Comparison of ENCODE assay signal across 28 mouse cellular contexts in the genomic region with DNA sequence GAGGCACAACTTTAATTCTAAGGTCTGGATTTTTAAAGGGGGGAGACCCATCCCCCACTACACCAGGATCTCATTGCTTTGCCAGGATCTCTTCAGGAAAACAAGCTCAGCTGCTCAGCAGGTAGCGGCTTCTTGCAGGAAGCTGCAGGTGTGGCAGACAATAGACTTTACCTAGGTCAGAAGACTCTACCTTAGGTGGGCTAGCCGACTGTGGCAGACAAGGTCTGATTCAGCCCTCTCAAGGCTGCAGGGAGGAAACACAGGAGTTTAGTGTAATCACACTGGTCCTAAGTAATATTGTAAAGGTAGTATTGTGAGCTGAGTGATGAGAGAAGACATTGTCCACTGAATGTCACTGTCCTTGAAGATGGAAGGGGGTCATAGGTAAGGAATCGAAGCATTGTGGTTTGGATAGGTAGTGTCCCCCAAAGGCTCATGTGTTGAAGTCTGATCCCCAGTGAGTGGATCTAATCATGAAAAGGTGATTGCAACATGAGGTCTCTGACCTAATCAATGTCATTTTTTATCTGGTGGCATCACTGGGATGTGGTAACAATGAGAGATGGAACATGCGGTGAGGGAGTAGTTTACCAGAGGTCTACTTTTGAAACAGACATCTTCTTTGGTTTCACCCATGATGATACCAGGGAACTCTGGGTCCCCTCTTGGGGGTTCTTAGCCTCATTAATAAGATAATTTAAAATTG.
DNase-seq lines count a peak whose midpoint lies in the region; ATAC-seq and TF ChIP-seq lines count a peak whose summit lies in the region.
"Had no signal": no experiment of that assay in that cellular context is flagged by ENCODE, and none has a peak within 500 bp of the region (broad histone marks: within the 10 kb centered on the region; RNA-seq: fewer than 3 reads in every experiment).

No protein-coding gene starts in this region.

- H3K27me3 ChIP-seq in heart, embryonic 16.5 days (ENCODE audit: control insufficient read depth, insufficient read depth, low read length): no peaks in the 10 kb centered on the region
- no peaks in the 10 kb centered on the region for H3K27me3 ChIP-seq in midbrain, embryonic 11.5 days (ENCODE audit: control insufficient read depth, insufficient read depth, low read length)
- no peaks in the 10 kb centered on the region for H3K27me3 ChIP-seq in midbrain, embryonic 10.5 days (ENCODE audit: low read depth, poor library complexity, severe bottlenecking)
- no peaks in the 10 kb centered on the region for H3K27me3 ChIP-seq in small intestine, adult 2 months (ENCODE audit: control insufficient read depth, insufficient read depth, low read length)
- H3K27me3 ChIP-seq: forebrain, embryonic 13.5 days; heart, embryonic 13.5 days; hindbrain, embryonic 13.5 days; limb, embryonic 12.5 days; liver, embryonic 13.5 days; midbrain, embryonic 13.5 days; stomach, embryonic 15.5 days had no signal

- 0 out of 2 replicates have a peak overlapping the region, but pooled peaks have one; percentile 4 for H3K27ac ChIP-seq in heart, embryonic 16.5 days (ENCODE audit: low read length)
- H3K27ac ChIP-seq in midbrain, embryonic 11.5 days (ENCODE audit: low read depth, low read length): no peak overlapping the region
- no peak overlapping the region for H3K27ac ChIP-seq in midbrain, embryonic 10.5 days (replicated peaks)
- H3K27ac ChIP-seq in small intestine, adult 2 months (ENCODE audit: insufficient read depth, low read depth, low read length): 0 out of 2 replicates have a peak overlapping the region, but pooled peaks have one; percentile 7
- H3K27ac ChIP-seq: forebrain, embryonic 13.5 days; hindbrain, embryonic 13.5 days; left cerebral cortex, adult 2 months; limb, embryonic 12.5 days; liver, embryonic 13.5 days; macrophage; midbrain, embryonic 13.5 days; stomach, embryonic 15.5 days had no signal

- no peak for TF ChIP-seq POLR2A in small intestine, adult 2 months (IDR thresholded peaks at IDR 0.05; ENCODE audit: low read depth, low read length)

- peaks cover 4% of the 10 kb centered on the region; the same call in 1 of the 2 replicates for H3K4me1 ChIP-seq in heart, embryonic 16.5 days (ENCODE audit: control insufficient read depth, insufficient read depth, low read length)
- no peaks in the 10 kb centered on the region for H3K4me1 ChIP-seq in midbrain, embryonic 11.5 days (ENCODE audit: control insufficient read depth, insufficient read depth, low read length)
- H3K4me1 ChIP-seq in midbrain, embryonic 10.5 days: 0 out of 2 replicates have a peak, but pooled peaks cover 7% of the 10 kb centered on the region
- H3K4me1 ChIP-seq in small intestine, adult 2 months (ENCODE audit: control insufficient read depth, insufficient read depth, insufficient read length, low read length): peaks cover 9% of the 10 kb centered on the region; the same call in 1 of the 2 replicates
- H3K4me1 ChIP-seq: forebrain, embryonic 13.5 days; hindbrain, embryonic 13.5 days; limb, embryonic 12.5 days; midbrain, embryonic 13.5 days; stomach, embryonic 15.5 days had no signal

- no peaks in the 10 kb centered on the region for H3K9me3 ChIP-seq in heart, embryonic 16.5 days (replicated peaks; ENCODE audit: control insufficient read depth, low read length)
- H3K9me3 ChIP-seq in midbrain, embryonic 11.5 days (ENCODE audit: control insufficient read depth, low read length): no peaks in the 10 kb centered on the region
- H3K9me3 ChIP-seq in midbrain, embryonic 10.5 days (replicated peaks): 0 out of 2 replicates have a peak, but pooled peaks cover 3% of the 10 kb centered on the region
- H3K9me3 ChIP-seq: forebrain, embryonic 13.5 days; heart, embryonic 13.5 days; hindbrain, embryonic 13.5 days; limb, embryonic 12.5 days; liver, embryonic 13.5 days; midbrain, embryonic 13.5 days; stomach, embryonic 15.5 days had no signal

- 76% methylated on average over 4 of the region's 4 CpGs for WGBS in heart, embryonic 16.5 days
- 80% methylated on average over 4 of the region's 4 CpGs for WGBS in midbrain, embryonic 11.5 days
- 81% methylated on average over 4 of the region's 4 CpGs for WGBS in midbrain, embryonic 10.5 days
- WGBS in small intestine, adult 2 months: 61% methylated on average over 4 of the region's 4 CpGs

- no peaks in the 10 kb centered on the region for H3K36me3 ChIP-seq in heart, embryonic 16.5 days (ENCODE audit: control insufficient read depth, insufficient read depth)
- H3K36me3 ChIP-seq in midbrain, embryonic 11.5 days (ENCODE audit: control insufficient read depth, insufficient read depth, low read length): no peaks in the 10 kb centered on the region
- no peaks in the 10 kb centered on the region for H3K36me3 ChIP-seq in midbrain, embryonic 10.5 days
- no peaks in the 10 kb centered on the region for H3K36me3 ChIP-seq in small intestine, adult 2 months (ENCODE audit: control insufficient read depth, insufficient read depth, low read length)
- H3K36me3 ChIP-seq: heart, embryonic 13.5 days; hindbrain, embryonic 13.5 days; limb, embryonic 12.5 days; liver, embryonic 13.5 days; midbrain, embryonic 13.5 days; stomach, embryonic 15.5 days had no signal

- no peak for DNase-seq in heart, adult 18-20 months
- peak; percentile 68 for DNase-seq in midbrain, embryonic 11.5 days (ENCODE audit: low spot score, missing footprints)
- no peak for DNase-seq in midbrain, embryonic 10.5 days (ENCODE audit: low spot score)
- peak; percentile 94 for DNase-seq in R1 (ENCODE audit: low read depth, low spot score)
- no peak for DNase-seq in thymus, postnatal 0 days (ENCODE audit: low spot score)
- DNase-seq: adrenal gland, postnatal 25 days; B cell, adult 2 months; cerebellum, adult 2 months; cerebellum, postnatal 25 days; gastrocnemius, postnatal 36 days; heart, postnatal 36 days; kidney, postnatal 25 days; liver, embryonic 13.5 days; lung, adult 2 months; lung, postnatal 10 days; right cerebral cortex, postnatal 14 days; thymus, postnatal 14 days had no signal

- H3K9ac ChIP-seq in heart, embryonic 16.5 days (ENCODE audit: low read length): no peak overlapping the region
- H3K9ac ChIP-seq in midbrain, embryonic 11.5 days (ENCODE audit: low read length): no peak overlapping the region
- H3K9ac ChIP-seq: forebrain, embryonic 13.5 days; heart, embryonic 13.5 days; hindbrain, embryonic 13.5 days; limb, embryonic 12.5 days; liver, embryonic 13.5 days; midbrain, embryonic 13.5 days; stomach, embryonic 15.5 days had no signal

- no peak for TF ChIP-seq CTCF in small intestine, adult 2 months (IDR thresholded peaks at IDR 0.05; ENCODE audit: extremely low read depth, insufficient read length, insufficient replicate concordance, low read depth, low read length)

- no peak overlapping the region for H3K4me2 ChIP-seq in heart, embryonic 16.5 days (ENCODE audit: low read depth, low read length)
- H3K4me2 ChIP-seq in midbrain, embryonic 11.5 days: no peak overlapping the region
- H3K4me2 ChIP-seq: forebrain, embryonic 13.5 days; heart, embryonic 13.5 days; hindbrain, embryonic 13.5 days; limb, embryonic 12.5 days; liver, embryonic 13.5 days; midbrain, embryonic 13.5 days; stomach, embryonic 15.5 days had no signal

- no peak overlapping the region for H3K4me3 ChIP-seq in heart, embryonic 16.5 days (ENCODE audit: low read length)
- no peak overlapping the region for H3K4me3 ChIP-seq in midbrain, embryonic 11.5 days (ENCODE audit: low read depth, low read length)
- H3K4me3 ChIP-seq in midbrain, embryonic 10.5 days: no peak overlapping the region
- no peak overlapping the region for H3K4me3 ChIP-seq in small intestine, adult 2 months (ENCODE audit: low read depth, low read length)
- H3K4me3 ChIP-seq: forebrain, embryonic 13.5 days; heart, embryonic 13.5 days; hindbrain, embryonic 13.5 days; left cerebral cortex, adult 2 months; limb, embryonic 12.5 days; liver, embryonic 13.5 days; midbrain, embryonic 13.5 days; stomach, embryonic 15.5 days had no signal

- no peak for ATAC-seq in heart, embryonic 16.5 days (replicated peaks; ENCODE audit: extremely low read depth, insufficient read depth, low FRiP score)
- no peak for ATAC-seq in midbrain, embryonic 11.5 days (ENCODE audit: low FRiP score)
- ATAC-seq in monocyte, adult 5-6 weeks (replicated peaks; ENCODE audit: insufficient number of reproducible peaks, low FRiP score, low TSS enrichment, poor library complexity, severe bottlenecking): no peak
- ATAC-seq: forebrain, embryonic 13.5 days; midbrain, embryonic 13.5 days had no signal

Comparison
In these comparisons a context has a peak if more than half of its experiments do, and no peak if none do; other contexts are left out.
1. DNase-seq: peak in midbrain, embryonic 11.5 days (single experiment) and R1 (single experiment); none in heart, adult 18-20 months (0 of 2), midbrain, embryonic 10.5 days (single experiment) and thymus, postnatal 0 days (single experiment).
2. H3K27ac ChIP-seq: peak in heart, embryonic 16.5 days (single experiment) and small intestine, adult 2 months (single experiment); none in midbrain, embryonic 11.5 days (single experiment) and midbrain, embryonic 10.5 days (single experiment).